Comparison of ENCODE assay signal across 7 mouse cellular contexts in the genomic region with DNA sequence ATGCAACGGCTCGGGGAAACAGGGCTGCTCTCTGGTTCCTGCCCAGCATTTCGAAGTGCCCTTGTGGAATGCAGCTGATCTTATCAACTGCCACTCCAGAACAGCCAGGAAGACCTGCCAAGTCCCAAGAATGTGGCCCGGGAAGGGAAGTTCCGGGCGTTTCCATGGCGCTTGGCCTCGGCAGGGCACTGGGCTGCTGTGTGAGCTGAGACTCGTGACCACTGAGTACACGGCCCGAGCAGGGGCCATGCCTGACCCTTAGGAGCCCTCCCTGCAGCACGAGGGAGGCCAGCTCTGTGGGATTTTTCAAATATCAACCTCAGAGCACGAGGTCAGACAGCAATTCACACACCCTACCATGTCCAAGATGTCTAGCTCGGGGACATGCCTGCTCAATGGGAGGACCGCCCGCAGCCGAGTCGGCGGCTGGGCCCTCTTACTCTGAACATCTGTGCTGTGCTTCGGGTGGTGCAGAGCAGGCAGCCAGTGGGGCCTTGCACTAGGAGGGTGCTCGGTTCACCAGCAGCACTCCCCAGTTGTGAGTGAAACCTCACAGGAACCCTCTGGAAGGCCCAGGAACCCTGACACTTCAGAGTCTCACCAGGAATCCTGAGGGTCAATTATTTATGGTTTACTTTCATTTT. TPM values are rescaled to one million over a fixed set of nuclear protein-coding genes. Genes with fewer than 3 reads are reported as not detected.
DNase-seq lines count a peak whose midpoint lies in the region; ATAC-seq and TF ChIP-seq lines count a peak whose summit lies in the region.

No protein-coding gene starts in this region.

- no peak for TF ChIP-seq CTCF in small intestine, adult 2 months (IDR thresholded peaks at IDR 0.05; ENCODE audit: extremely low read depth, insufficient read length, insufficient replicate concordance, low read depth, low read length)

- WGBS in intestine, embryonic 15.5 days = 28% methylated on average over 21 of the region's 21 CpGs
- WGBS in liver, embryonic 16.5 days (ENCODE audit: insufficient replicate concordance) = 16% methylated on average over 21 of the region's 21 CpGs
- WGBS in small intestine, adult 2 months = 12% methylated on average over 21 of the region's 21 CpGs

- no peaks in the 10 kb centered on the region for H3K9me3 ChIP-seq in intestine, embryonic 15.5 days
- H3K9me3 ChIP-seq in liver, embryonic 16.5 days (replicated peaks; ENCODE audit: control insufficient read depth, low read length) = no peaks in the 10 kb centered on the region

- ATAC-seq in intestine, embryonic 15.5 days = no peak
- ATAC-seq in liver, embryonic 16.5 days (ENCODE audit: low read depth) = no peak
- no peak for ATAC-seq in granulocyte monocyte progenitor cell, adult 5-6 weeks (replicated peaks; ENCODE audit: poor library complexity, severe bottlenecking)

- H3K4me2 ChIP-seq in intestine, embryonic 15.5 days (replicated peaks) = peak overlapping the region; percentile 9
- H3K4me2 ChIP-seq in liver, embryonic 16.5 days (ENCODE audit: low read depth, low read length) = peak overlapping the region; percentile 96

- H3K4me1 ChIP-seq in intestine, embryonic 15.5 days (replicated peaks) = peaks cover 43% of the 10 kb centered on the region
- peaks cover 77% of the 10 kb centered on the region for H3K4me1 ChIP-seq in liver, embryonic 16.5 days (ENCODE audit: control insufficient read depth, low read depth, low read length)
- peaks cover 34% of the 10 kb centered on the region for H3K4me1 ChIP-seq in small intestine, adult 2 months (ENCODE audit: control insufficient read depth, insufficient read depth, insufficient read length, low read length)

- intact Hi-C loops in gastrocnemius, postnatal 36 days (cut with DNase I) = no loop called here

- H3K9ac ChIP-seq in intestine, embryonic 15.5 days = no peak overlapping the region
- H3K9ac ChIP-seq in liver, embryonic 16.5 days (ENCODE audit: low read depth, low read length) = peak overlapping the region; percentile 95

- no peaks in the 10 kb centered on the region for H3K36me3 ChIP-seq in intestine, embryonic 15.5 days
- H3K36me3 ChIP-seq in liver, embryonic 16.5 days (ENCODE audit: control insufficient read depth, insufficient read depth) = no peaks in the 10 kb centered on the region
- H3K36me3 ChIP-seq in small intestine, adult 2 months (ENCODE audit: control insufficient read depth, insufficient read depth, low read length) = no peaks in the 10 kb centered on the region

- no peak for TF ChIP-seq POLR2A in small intestine, adult 2 months (IDR thresholded peaks at IDR 0.05; ENCODE audit: low read depth, low read length)

- no peaks in the 10 kb centered on the region for H3K27me3 ChIP-seq in intestine, embryonic 15.5 days (replicated peaks)
- H3K27me3 ChIP-seq in liver, embryonic 16.5 days (ENCODE audit: control insufficient read depth, insufficient read depth, low read depth, low read length) = no peaks in the 10 kb centered on the region
- H3K27me3 ChIP-seq in small intestine, adult 2 months (ENCODE audit: control insufficient read depth, insufficient read depth, low read length) = no peaks in the 10 kb centered on the region

- H3K4me3 ChIP-seq in intestine, embryonic 15.5 days (replicated peaks) = no peak overlapping the region
- peak overlapping the region; percentile 99 for H3K4me3 ChIP-seq in liver, embryonic 16.5 days (ENCODE audit: low read depth, low read length)
- peak overlapping the region; percentile 8; the same call in 1 of the 2 replicates for H3K4me3 ChIP-seq in small intestine, adult 2 months (ENCODE audit: low read depth, low read length)

- peak; percentile 72 for DNase-seq in MN1 (ENCODE audit: low spot score)
- peak; percentile 85 for DNase-seq in adrenal gland, adult 8-10 months
- peak; percentile 55 to 61 for DNase-seq in gastrocnemius, postnatal 36 days

- peak overlapping the region; percentile 67 for H3K27ac ChIP-seq in intestine, embryonic 15.5 days
- peak overlapping the region; percentile 100 for H3K27ac ChIP-seq in liver, embryonic 16.5 days (ENCODE audit: low read length)
- H3K27ac ChIP-seq in small intestine, adult 2 months (ENCODE audit: insufficient read depth, low read depth, low read length) = peak overlapping the region; percentile 77

RNA-seq across cellular contexts. Expression of gene Gpr146, which starts 1.6 kb away (rescaled TPM):
- total RNA-seq in adrenal gland, adult 8-10 months (2022) = 10 to 100 TPM; 13.6 to 25.0 (median 18.1) TPM
- 10 to 100 TPM; 25.3 to 30.4 TPM for total RNA-seq in gastrocnemius, postnatal 36 days (2021)
- 2.2 and 2.7 TPM in 2 replicates for polyA plus RNA-seq in intestine, embryonic 15.5 days (2015; fragmentation: Nextera tagmentation; extraction: Ambion mirVana)
- 20.6 and 24.1 TPM in 2 replicates for polyA plus RNA-seq in liver, embryonic 16.5 days (2015; fragmentation: Nextera tagmentation; extraction: Ambion mirVana)
- polyA plus RNA-seq in small intestine, adult 2 months (2012; rRNA removed) = 4.0 and 6.8 TPM in 2 replicates
- total RNA-seq in granulocyte monocyte progenitor cell, adult 5-6 weeks (2014; fragmentation: Nextera tagmentation) = 5.0 and 7.3 TPM in 2 replicates
- total RNA-seq in granulocyte monocyte progenitor cell, adult 5-6 weeks (2017) = 4.0 and 5.4 TPM in 2 replicates

RNA-seq across cellular contexts. Expression of gene C130050O18Rik, which starts 26.0 kb away (rescaled TPM):
- total RNA-seq in adrenal gland, adult 8-10 months (2022) = 1 to 10 TPM in 3 of 4 experiments, under 1 TPM in 1; 0.94 to 1.4 (median 1.2) TPM
- under 1 TPM; 0.13 to 0.35 TPM for total RNA-seq in gastrocnemius, postnatal 36 days (2021)
- polyA plus RNA-seq in intestine, embryonic 15.5 days (2015; fragmentation: Nextera tagmentation; extraction: Ambion mirVana) = 0.81 and 0.85 TPM in 2 replicates
- polyA plus RNA-seq in liver, embryonic 16.5 days (2015; fragmentation: Nextera tagmentation; extraction: Ambion mirVana) = 1.2 and 1.6 TPM in 2 replicates
- polyA plus RNA-seq in small intestine, adult 2 months (2012; rRNA removed) = 3.0 and 3.5 TPM in 2 replicates
- total RNA-seq in granulocyte monocyte progenitor cell, adult 5-6 weeks (2014; fragmentation: Nextera tagmentation) = 0.53 and 5.8 TPM in 2 replicates
- total RNA-seq in granulocyte monocyte progenitor cell, adult 5-6 weeks (2017) = 1.4 and 3.6 TPM in 2 replicates

RNA-seq across cellular contexts. Expression of gene Cyp2w1, which starts 26.7 kb away (rescaled TPM):
- not detected for total RNA-seq in adrenal gland, adult 8-10 months (2022)
- total RNA-seq in gastrocnemius, postnatal 36 days (2021) = not detected
- polyA plus RNA-seq in intestine, embryonic 15.5 days (2015; fragmentation: Nextera tagmentation; extraction: Ambion mirVana) = 23.5 and 25.8 TPM in 2 replicates
- 0.42 TPM in 1 of 2 replicates, not detected in the other for polyA plus RNA-seq in liver, embryonic 16.5 days (2015; fragmentation: Nextera tagmentation; extraction: Ambion mirVana)
- 0.32 and 2.0 TPM in 2 replicates for polyA plus RNA-seq in small intestine, adult 2 months (2012; rRNA removed)
- total RNA-seq in granulocyte monocyte progenitor cell, adult 5-6 weeks (2014; fragmentation: Nextera tagmentation) = not detected in 2 replicates
- total RNA-seq in granulocyte monocyte progenitor cell, adult 5-6 weeks (2017) = not detected in 2 replicates

RNA-seq across cellular contexts. Expression of gene Cox19, which starts 27.9 kb away (rescaled TPM):
- 10 to 100 TPM; 59.6 to 79.9 (median 66.5) TPM for total RNA-seq in adrenal gland, adult 8-10 months (2022)
- total RNA-seq in gastrocnemius, postnatal 36 days (2021) = 10 to 100 TPM; 52.8 to 68.3 TPM
- 162 and 168 TPM in 2 replicates for polyA plus RNA-seq in intestine, embryonic 15.5 days (2015; fragmentation: Nextera tagmentation; extraction: Ambion mirVana)
- 42.2 and 48.1 TPM in 2 replicates for polyA plus RNA-seq in liver, embryonic 16.5 days (2015; fragmentation: Nextera tagmentation; extraction: Ambion mirVana)
- 58.8 and 104 TPM in 2 replicates for polyA plus RNA-seq in small intestine, adult 2 months (2012; rRNA removed)
- 29.2 and 60.1 TPM in 2 replicates for total RNA-seq in granulocyte monocyte progenitor cell, adult 5-6 weeks (2014; fragmentation: Nextera tagmentation)
- total RNA-seq in granulocyte monocyte progenitor cell, adult 5-6 weeks (2017) = 31.4 and 35.9 TPM in 2 replicates

RNA-seq across cellular contexts. Expression of gene Gper1, which starts 43.8 kb away (rescaled TPM):
- 1 to 10 TPM; 3.9 to 7.8 (median 6.3) TPM for total RNA-seq in adrenal gland, adult 8-10 months (2022)
- 1 to 10 TPM; 1.1 to 1.2 TPM for total RNA-seq in gastrocnemius, postnatal 36 days (2021)
- polyA plus RNA-seq in intestine, embryonic 15.5 days (2015; fragmentation: Nextera tagmentation; extraction: Ambion mirVana) = 2.1 TPM in 2 replicates
- polyA plus RNA-seq in liver, embryonic 16.5 days (2015; fragmentation: Nextera tagmentation; extraction: Ambion mirVana) = 0.07 and 0.15 TPM in 2 replicates
- polyA plus RNA-seq in small intestine, adult 2 months (2012; rRNA removed) = 1.8 and 2.1 TPM in 2 replicates
- not detected in 2 replicates for total RNA-seq in granulocyte monocyte progenitor cell, adult 5-6 weeks (2014; fragmentation: Nextera tagmentation)
- total RNA-seq in granulocyte monocyte progenitor cell, adult 5-6 weeks (2017) = not detected in 2 replicates
